Mouse (Mus musculus) thymus, postnatal 14 days (tissue): ENCODE measurements around the gene Rora.

Experiments used
- DNase-seq: peaks from one replicate; pipeline ENCODE4 v3.0.0; 2021

The Rora gene

GRCm38 (mm10) chr9:69258506-69258905, 604.9 kb downstream of the Rora start:
- DNase-seq, result no peak

GRCm38 (mm10) chr9:69259382-69259781, 605.8 kb downstream of the Rora start:
- no peak for DNase-seq

GRCm38 (mm10) chr9:69265151-69265550, 611.6 kb downstream of the Rora start:
- DNase-seq, result no peak

- no peak for DNase-seq
Measured at GRCm38 (mm10) chr9:69270374-69270773, 616.8 kb downstream of the Rora start.

GRCm38 (mm10) chr9:69270931-69271330, 617.3 kb downstream of the Rora start:
- no peak for DNase-seq

- DNase-seq, result no peak
Measured at GRCm38 (mm10) chr9:69272884-69273283, 619.3 kb downstream of the Rora start.

GRCm38 (mm10) chr9:69274766-69275485, 621.3 kb downstream of the Rora start:
- no peak for DNase-seq

- DNase-seq, result no peak
Measured at GRCm38 (mm10) chr9:69277256-69277655, 623.7 kb downstream of the Rora start.

GRCm38 (mm10) chr9:69285011-69285410, 631.4 kb downstream of the Rora start:
- no peak for DNase-seq

- DNase-seq, result no peak
Measured at GRCm38 (mm10) chr9:69288113-69288512, 634.5 kb downstream of the Rora start.

GRCm38 (mm10) chr9:69288586-69288985, 635.0 kb downstream of the Rora start:
- no peak for DNase-seq

- DNase-seq, result peak; percentile 92
Measured at GRCm38 (mm10) chr9:69289056-69290017, 635.8 kb downstream of the Rora start.

- peak; percentile 33 for DNase-seq
Measured at GRCm38 (mm10) chr9:69290018-69290880, 636.7 kb downstream of the Rora start.

GRCm38 (mm10) chr9:69290881-69291450, 637.4 kb downstream of the Rora start:
- peak; percentile 34 for DNase-seq

GRCm38 (mm10) chr9:69291451-69291850, 637.9 kb downstream of the Rora start:
- DNase-seq, result no peak

GRCm38 (mm10) chr9:69292353-69292752, 638.8 kb downstream of the Rora start:
- DNase-seq, result no peak

- DNase-seq, result no peak
Measured at GRCm38 (mm10) chr9:69292776-69293687, 639.4 kb downstream of the Rora start.

GRCm38 (mm10) chr9:69293688-69294074, 640.1 kb downstream of the Rora start:
- no peak for DNase-seq

- no peak for DNase-seq
Measured at GRCm38 (mm10) chr9:69294426-69294825, 640.8 kb downstream of the Rora start.

GRCm38 (mm10) chr9:69294856-69295255, 641.3 kb downstream of the Rora start:
- DNase-seq, result no peak

- no peak for DNase-seq
Measured at GRCm38 (mm10) chr9:69295826-69296225, 642.2 kb downstream of the Rora start.
